Mouse (Mus musculus): ENCODE results near the gene Rnf185. TPM values are rescaled to one million over a fixed set of nuclear protein-coding genes. Genes with fewer than 3 reads are reported as not detected.

Gene Rnf185
- polyA plus RNA-seq, 1 experiment from 2014 or later: 39.5 TPM

- no peak overlapping the region for H3K9ac ChIP-seq
- H3K4me3 ChIP-seq: no peak overlapping the region
- H3K4me2 ChIP-seq (replicated peaks): no peak overlapping the region
- H3K36me3 ChIP-seq: peaks cover 44% of the 10 kb centered on the region
- no peak for ATAC-seq (ENCODE audit: insufficient number of reproducible peaks, insufficient read depth, low FRiP score, low TSS enrichment)
- no peaks in the 10 kb centered on the region for H3K4me1 ChIP-seq
- no peaks in the 10 kb centered on the region for H3K9me3 ChIP-seq
- H3K27ac ChIP-seq: no peak overlapping the region
- WGBS: 93% methylated on average over 3 of the region's 3 CpGs
- no peaks in the 10 kb centered on the region for H3K27me3 ChIP-seq
Observed at GRCm38 (mm10) chr11:3416399-3416798, 35.8 kb downstream of the Rnf185 start.

- no peaks in the 10 kb centered on the region for H3K9me3 ChIP-seq
- no peaks in the 10 kb centered on the region for H3K27me3 ChIP-seq
- H3K27ac ChIP-seq: no peak overlapping the region
- no peak overlapping the region for H3K9ac ChIP-seq
- H3K4me3 ChIP-seq: no peak overlapping the region
- H3K4me1 ChIP-seq: 0 out of 2 replicates have a peak, but pooled peaks cover 7% of the 10 kb centered on the region
- 79% methylated on average over 3 of the region's 3 CpGs for WGBS
- no peak for ATAC-seq (ENCODE audit: insufficient number of reproducible peaks, insufficient read depth, low FRiP score, low TSS enrichment)
- H3K4me2 ChIP-seq (replicated peaks): no peak overlapping the region
- peaks cover 20% of the 10 kb centered on the region for H3K36me3 ChIP-seq
Observed at GRCm38 (mm10) chr11:3412111-3412510, 40.1 kb downstream of the Rnf185 start.

DNA sequence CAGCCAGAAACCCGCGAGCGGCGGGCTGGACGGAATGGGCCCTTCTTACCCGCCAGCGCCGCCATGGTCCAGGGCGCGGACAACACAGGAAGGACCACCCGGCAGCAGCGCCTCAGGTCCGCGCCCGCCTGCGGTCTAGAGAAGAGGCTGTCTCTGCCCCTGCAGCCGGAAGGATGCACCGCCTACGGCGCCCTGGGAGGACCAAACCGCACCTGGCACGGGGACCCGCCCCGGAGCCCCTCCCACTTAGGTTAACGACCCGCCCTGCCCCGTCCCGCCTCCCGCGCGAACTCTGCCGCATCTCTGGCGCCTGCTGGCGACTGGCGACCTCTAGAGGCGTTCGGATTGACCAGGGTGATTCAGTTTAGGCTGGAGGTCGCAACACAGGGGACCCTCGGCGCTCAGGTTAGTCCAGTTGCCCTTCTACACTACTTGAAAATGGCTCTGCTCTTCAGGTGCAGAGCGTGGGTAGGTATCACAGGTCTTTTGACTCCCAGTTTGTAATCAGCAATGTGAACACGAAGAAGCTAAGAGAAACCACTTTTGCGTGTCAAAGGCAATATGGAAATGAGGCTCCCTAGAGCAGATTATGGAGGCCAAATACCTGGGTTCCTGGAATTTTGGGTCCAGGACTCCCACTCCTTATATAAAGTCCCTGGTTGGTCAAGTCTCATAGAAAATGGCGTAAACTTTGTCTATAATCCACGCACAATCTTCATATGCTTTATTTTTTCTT is 43.0 kb downstream of the Rnf185 start, which contains the start of gene Limk2:
Gene Limk2 (minus strand): TSS at position 193 of the 736 bp plus-strand sequence.
- Histone ChIP-seq H3K9me3 (no peaks in the 10 kb centered on the region), H3K27ac (peak within 1 kb of the TSS; percentile 32), H3K4me1 (0 out of 2 replicates have a peak, but pooled peaks cover 7% of the 10 kb centered on the region), H3K4me3 (peak within 1 kb of the TSS; percentile 74), H3K9ac (peak within 1 kb of the TSS; percentile 60), H3K27me3 (no peaks in the 10 kb centered on the region), H3K4me2 (replicated peaks) (peak within 1 kb of the TSS; percentile 65), H3K36me3 (no peaks in the 10 kb centered on the region)
- peak; percentile 90 for ATAC-seq (ENCODE audit: insufficient number of reproducible peaks, insufficient read depth, low FRiP score, low TSS enrichment)
- WGBS: 3% methylated on average over 45 of the region's 45 CpGs

DNA sequence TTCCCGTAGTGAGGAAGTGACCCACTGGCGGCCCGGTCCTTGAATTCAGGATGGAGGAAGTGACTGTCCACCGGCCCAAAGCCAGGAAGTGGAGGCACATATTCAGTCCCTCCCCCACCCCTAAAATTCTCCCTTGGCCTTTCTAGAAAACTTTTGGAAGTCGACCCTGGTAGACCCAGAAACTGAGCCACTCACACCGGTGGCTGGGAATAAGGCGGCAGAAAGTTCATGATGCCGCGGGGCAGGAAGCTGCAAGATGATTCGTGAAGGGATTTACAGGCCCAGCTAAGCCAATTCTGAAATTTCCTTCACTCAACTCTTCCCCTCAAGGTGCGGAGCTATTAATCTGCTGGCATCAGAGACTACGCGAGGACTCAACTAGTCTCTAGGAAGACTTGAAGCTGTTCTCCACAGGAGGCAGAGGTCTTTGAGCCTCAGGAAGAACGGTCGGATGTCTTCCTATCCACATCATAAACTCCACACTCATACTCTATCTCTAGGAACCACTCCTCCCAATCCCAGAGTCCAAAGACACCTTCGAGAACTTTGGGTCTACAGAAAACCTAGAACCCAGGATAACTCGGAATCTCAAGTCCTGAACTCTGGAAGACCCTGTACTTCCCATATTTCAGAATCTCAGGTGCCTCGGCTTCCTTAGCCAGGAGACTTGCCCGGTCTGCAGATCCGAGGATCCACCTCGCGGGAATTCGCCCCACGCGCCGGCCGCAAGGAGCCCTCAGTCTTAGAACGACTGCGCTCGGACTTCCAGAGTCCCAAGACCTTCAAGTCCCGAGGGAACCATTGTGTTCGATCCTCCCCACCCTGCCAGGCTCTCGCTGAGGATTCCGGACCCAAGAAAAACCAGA is 43.8 kb downstream of the Rnf185 start:
- WGBS: 5% methylated on average over 34 of the region's 34 CpGs
- Histone ChIP-seq H3K4me1 (0 out of 2 replicates have a peak, but pooled peaks cover 7% of the 10 kb centered on the region), H3K36me3 (no peaks in the 10 kb centered on the region), H3K27ac (peak overlapping the region; percentile 32), H3K9me3 (no peaks in the 10 kb centered on the region), H3K4me3 (peak overlapping the region; percentile 74), H3K9ac (peak overlapping the region; percentile 60), H3K4me2 (replicated peaks) (peak overlapping the region; percentile 65), H3K27me3 (no peaks in the 10 kb centered on the region)
- ATAC-seq (ENCODE audit: insufficient number of reproducible peaks, insufficient read depth, low FRiP score, low TSS enrichment): no peak

DNA sequence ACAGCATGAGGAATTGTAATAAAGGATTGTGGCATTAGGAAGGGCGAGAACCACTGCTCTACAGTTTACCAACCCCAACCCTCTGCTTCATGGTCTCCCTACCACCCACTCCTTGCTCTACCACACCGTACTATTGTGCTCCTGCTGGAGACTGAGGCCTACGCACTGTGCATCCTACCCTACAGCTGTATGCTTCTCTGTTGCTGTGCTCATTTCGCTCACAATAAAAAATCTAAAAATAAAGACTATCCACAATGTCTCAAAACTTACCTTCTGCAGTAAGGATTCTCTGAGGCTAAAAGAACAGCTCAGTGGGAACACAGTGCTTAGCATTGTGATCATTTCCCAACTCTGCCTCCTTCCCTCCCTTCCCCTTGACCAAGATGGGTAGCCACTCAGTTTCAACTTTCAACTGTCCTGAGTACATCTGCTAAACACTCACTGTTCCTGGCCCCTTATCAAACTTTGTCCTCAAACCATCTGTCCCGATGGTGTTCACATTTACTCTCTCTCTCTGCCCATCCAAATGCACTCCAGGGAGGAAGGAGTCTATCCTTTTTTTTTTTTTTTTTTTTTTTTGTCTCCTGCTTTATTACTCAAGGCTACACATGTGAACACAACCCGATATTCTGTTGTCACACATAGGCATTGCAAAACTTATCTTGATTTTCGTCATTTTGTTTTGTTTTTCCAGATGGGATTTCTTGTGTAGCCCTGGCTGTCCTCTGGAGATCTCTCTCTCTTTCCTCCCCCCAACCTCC is 47.7 kb downstream of the Rnf185 start:
- H3K4me2 ChIP-seq (replicated peaks): no peak overlapping the region
- 0 out of 2 replicates have a peak, but pooled peaks cover 7% of the 10 kb centered on the region for H3K4me1 ChIP-seq
- H3K27ac ChIP-seq: no peak overlapping the region
- H3K36me3 ChIP-seq: no peaks in the 10 kb centered on the region
- 85% methylated on average over 7 of the region's 7 CpGs for WGBS
- no peak for ATAC-seq (ENCODE audit: insufficient number of reproducible peaks, insufficient read depth, low FRiP score, low TSS enrichment)
- no peaks in the 10 kb centered on the region for H3K27me3 ChIP-seq
- H3K9me3 ChIP-seq: no peaks in the 10 kb centered on the region
- H3K4me3 ChIP-seq: no peak overlapping the region
- no peak overlapping the region for H3K9ac ChIP-seq

GRCm38 (mm10) chr11:3403024-3403423 is 49.1 kb downstream of the Rnf185 start:
- Histone ChIP-seq H3K27me3 (no peaks in the 10 kb centered on the region), H3K4me2 (replicated peaks) (no peak overlapping the region), H3K36me3 (no peaks in the 10 kb centered on the region), H3K4me1 (0 out of 2 replicates have a peak, but pooled peaks cover 5% of the 10 kb centered on the region), H3K27ac (no peak overlapping the region), H3K9ac (no peak overlapping the region), H3K4me3 (no peak overlapping the region), H3K9me3 (no peaks in the 10 kb centered on the region)
- 86% methylated on average over 3 of the region's 3 CpGs for WGBS
- ATAC-seq (ENCODE audit: insufficient number of reproducible peaks, insufficient read depth, low FRiP score, low TSS enrichment): no peak

DNA sequence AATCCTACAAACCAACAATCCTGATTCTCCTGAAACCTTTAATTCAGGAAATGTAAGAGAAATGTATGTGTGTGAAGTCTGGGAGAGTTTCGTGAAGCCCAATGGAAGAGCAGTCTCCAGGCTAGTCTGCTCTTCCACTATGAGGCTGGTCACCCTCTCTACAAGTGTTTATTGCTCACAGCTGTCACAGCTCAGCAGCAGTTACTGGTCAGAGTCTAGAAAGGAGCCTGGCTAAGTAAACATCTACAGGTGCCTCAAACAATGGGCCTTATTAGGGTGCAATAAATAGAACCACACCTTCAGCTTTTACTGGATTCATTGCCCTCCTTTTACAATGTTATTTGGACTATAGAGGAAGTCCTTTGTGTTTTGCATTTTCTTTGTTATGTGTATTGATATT is 53.8 kb downstream of the Rnf185 start:
- no peaks in the 10 kb centered on the region for H3K27me3 ChIP-seq
- no peaks in the 10 kb centered on the region; the same call in 1 of the 2 replicates for H3K36me3 ChIP-seq
- no peaks in the 10 kb centered on the region for H3K9me3 ChIP-seq
- 93% methylated on average over 1 of the region's 1 CpGs for WGBS
- H3K4me1 ChIP-seq: 0 out of 2 replicates have a peak, but pooled peaks cover 3% of the 10 kb centered on the region
- H3K27ac ChIP-seq: no peak overlapping the region
- no peak overlapping the region for H3K4me2 ChIP-seq (replicated peaks)
- no peak overlapping the region for H3K9ac ChIP-seq
- H3K4me3 ChIP-seq: no peak overlapping the region
- ATAC-seq (ENCODE audit: insufficient number of reproducible peaks, insufficient read depth, low FRiP score, low TSS enrichment): no peak

- Histone ChIP-seq H3K4me3 (no peak overlapping the region), H3K9me3 (no peaks in the 10 kb centered on the region), H3K4me1 (0 out of 2 replicates have a peak, but pooled peaks cover 3% of the 10 kb centered on the region), H3K27ac (no peak overlapping the region), H3K36me3 (no peaks in the 10 kb centered on the region; the same call in 1 of the 2 replicates), H3K9ac (no peak overlapping the region), H3K27me3 (no peaks in the 10 kb centered on the region), H3K4me2 (replicated peaks) (no peak overlapping the region)
- 77% methylated on average over 8 of the region's 8 CpGs for WGBS
- ATAC-seq (ENCODE audit: insufficient number of reproducible peaks, insufficient read depth, low FRiP score, low TSS enrichment): no peak
Observed at GRCm38 (mm10) chr11:3396562-3396961, 55.6 kb downstream of the Rnf185 start.

DNA sequence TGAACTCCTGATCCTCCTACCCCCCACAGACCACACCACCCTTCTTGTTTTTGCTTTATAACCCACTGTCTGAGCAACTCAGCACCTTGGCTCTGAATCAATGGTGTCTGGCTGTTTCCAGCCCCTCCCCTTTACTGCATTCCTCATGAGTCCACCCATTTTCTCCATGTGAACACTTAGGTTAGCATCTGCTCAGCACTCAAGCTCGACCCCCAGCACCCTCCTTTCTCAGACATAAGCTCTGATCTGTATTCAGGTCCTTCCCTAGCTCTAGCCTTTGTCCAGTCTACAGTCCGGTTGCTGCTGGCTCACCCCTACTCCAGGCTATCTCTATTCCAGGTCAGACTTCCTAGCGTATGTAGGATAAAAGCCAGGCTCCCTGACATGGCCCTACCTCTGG is 56.1 kb downstream of the Rnf185 start:
- no peak for ATAC-seq (ENCODE audit: insufficient number of reproducible peaks, insufficient read depth, low FRiP score, low TSS enrichment)
- Histone ChIP-seq H3K9ac (no peak overlapping the region), H3K4me3 (no peak overlapping the region), H3K36me3 (no peaks in the 10 kb centered on the region; the same call in 1 of the 2 replicates), H3K27ac (no peak overlapping the region), H3K9me3 (no peaks in the 10 kb centered on the region), H3K4me1 (0 out of 2 replicates have a peak, but pooled peaks cover 3% of the 10 kb centered on the region), H3K27me3 (no peaks in the 10 kb centered on the region), H3K4me2 (replicated peaks) (no peak overlapping the region)
- 82% methylated on average over 3 of the region's 3 CpGs for whole genome bisulfite sequencing

GRCm38 (mm10) chr11:3394520-3394919 is 57.6 kb downstream of the Rnf185 start:
- no peak overlapping the region for H3K9ac ChIP-seq
- no peak overlapping the region for H3K4me3 ChIP-seq
- 35% methylated on average over 5 of the region's 5 CpGs for WGBS
- ATAC-seq (ENCODE audit: insufficient number of reproducible peaks, insufficient read depth, low FRiP score, low TSS enrichment): no peak
- H3K9me3 ChIP-seq: no peaks in the 10 kb centered on the region
- H3K27ac ChIP-seq: 0 out of 2 replicates have a peak overlapping the region, but pooled peaks have one; percentile 1
- H3K27me3 ChIP-seq: no peaks in the 10 kb centered on the region
- H3K4me1 ChIP-seq: 0 out of 2 replicates have a peak, but pooled peaks cover 3% of the 10 kb centered on the region
- no peaks in the 10 kb centered on the region; the same call in 1 of the 2 replicates for H3K36me3 ChIP-seq
- H3K4me2 ChIP-seq (replicated peaks): no peak overlapping the region

DNA sequence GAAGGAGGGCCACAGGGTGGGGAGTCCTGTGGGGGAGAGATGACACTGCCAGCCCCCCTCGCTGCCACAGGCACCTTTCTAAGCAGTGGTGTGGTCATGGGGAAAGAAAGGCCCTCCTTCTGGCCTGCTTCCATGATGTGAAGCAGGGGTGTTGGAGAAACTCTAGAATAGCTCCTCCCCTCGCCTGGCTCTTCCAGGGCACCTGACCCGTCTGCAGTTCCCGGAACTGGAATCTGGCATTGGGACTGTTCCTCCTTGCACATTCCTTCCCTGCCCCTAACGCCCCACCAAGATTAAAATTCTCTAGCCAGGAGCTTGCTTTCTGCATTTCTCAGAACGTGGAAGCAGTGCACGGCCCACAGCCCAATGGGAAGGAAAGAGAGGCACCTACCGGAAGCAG is 59.6 kb downstream of the Rnf185 start:
- H3K4me1 ChIP-seq: 0 out of 2 replicates have a peak, but pooled peaks cover 3% of the 10 kb centered on the region
- WGBS: 75% methylated on average over 8 of the region's 8 CpGs
- H3K9ac ChIP-seq: no peak overlapping the region
- H3K27me3 ChIP-seq: no peaks in the 10 kb centered on the region
- no peaks in the 10 kb centered on the region; the same call in 1 of the 2 replicates for H3K36me3 ChIP-seq
- H3K4me3 ChIP-seq: no peak overlapping the region
- H3K9me3 ChIP-seq: no peaks in the 10 kb centered on the region
- H3K4me2 ChIP-seq (replicated peaks): no peak overlapping the region
- no peak for ATAC-seq (ENCODE audit: insufficient number of reproducible peaks, insufficient read depth, low FRiP score, low TSS enrichment)
- no peak overlapping the region for H3K27ac ChIP-seq

Measured in embryonic facial prominence, embryonic 12.5 days (tissue).